Mouse (Mus musculus) adrenal gland, postnatal 14 days (tissue): ENCODE data around the gene Hdgfl3. TPM values are rescaled to one million over a fixed set of nuclear protein-coding genes. Genes with fewer than 3 reads are reported as not detected.

Source experiments
- DNase-seq: peaks from one replicate; pipeline ENCODE4 v3.0.0; 2021; ENCODE audit warnings: mixed read lengths
- long read RNA-seq, 2 experiments: library from polyadenylated mRNA; stranded (forward); transcript quantifications; one replicate each; pipeline ENCODE4 v2.0.0; 2021
- total RNA-seq: library from RNA; stranded (reverse); gene quantifications from 2 replicates; pipeline ENCODE4 v1.2.3, GENCODE M21; 2021

Gene Hdgfl3
- total RNA-seq, result 13.6 and 15.8 TPM in 2 replicates
- long read RNA-seq, experiment 1, full-length matches to known transcripts, result 10 of 19 reads
- long read RNA-seq, experiment 1, partial matches to known transcripts, result 0 of 19 reads
- long read RNA-seq, experiment 1, other reads (novel, unspliced or antisense), result 9 of 19 reads
- long read RNA-seq, experiment 2, full-length matches to known transcripts, result 6 of 7 reads
- long read RNA-seq, experiment 2, partial matches to known transcripts, result 0 of 7 reads
- long read RNA-seq, experiment 2, other reads (novel, unspliced or antisense), result 1 of 7 reads

GRCm38 (mm10) chr7:81934267-81934745 lies at the start of gene Hdgfl3:
Gene Hdgfl3, minus strand, starts transcription at chr7:81934473.
- peak; percentile 94 for DNase-seq

- DNase-seq, result no peak
Measured at GRCm38 (mm10) chr7:81983651-81984050, 49.4 kb upstream of the Hdgfl3 start.

GRCm38 (mm10) chr7:81978304-81978703 lies 44.0 kb upstream of the Hdgfl3 start:
- DNase-seq, result no peak

- no peak for DNase-seq
Measured at GRCm38 (mm10) chr7:81974616-81975015, 40.3 kb upstream of the Hdgfl3 start.

- no peak for DNase-seq
Measured at GRCm38 (mm10) chr7:81973939-81974338, 39.7 kb upstream of the Hdgfl3 start.

- DNase-seq, result no peak
Measured at GRCm38 (mm10) chr7:81973339-81973738, 39.1 kb upstream of the Hdgfl3 start.

- no peak for DNase-seq
Measured at GRCm38 (mm10) chr7:81968975-81969374, 34.7 kb upstream of the Hdgfl3 start.

GRCm38 (mm10) chr7:81968451-81968850 lies 34.2 kb upstream of the Hdgfl3 start:
- no peak for DNase-seq

- no peak for DNase-seq
Measured at GRCm38 (mm10) chr7:81966195-81966594, 31.9 kb upstream of the Hdgfl3 start.

GRCm38 (mm10) chr7:81959704-81960103 lies 25.4 kb upstream of the Hdgfl3 start:
- peak; percentile 51 for DNase-seq

GRCm38 (mm10) chr7:81954208-81954846 lies 20.1 kb upstream of the Hdgfl3 start:
- DNase-seq, result peak; percentile 29

GRCm38 (mm10) chr7:81950499-81950898 lies 16.2 kb upstream of the Hdgfl3 start:
- no peak for DNase-seq

- DNase-seq, result no peak
Measured at GRCm38 (mm10) chr7:81945398-81945797, 11.1 kb upstream of the Hdgfl3 start.

- DNase-seq, result no peak
Measured at GRCm38 (mm10) chr7:81934806-81935205, 533 bp upstream of the Hdgfl3 start.

GRCm38 (mm10) chr7:81933601-81934266 lies 539 bp downstream of the Hdgfl3 start:
- DNase-seq, result peak; percentile 86

- no peak for DNase-seq
Measured at GRCm38 (mm10) chr7:81933061-81933600, 1.1 kb downstream of the Hdgfl3 start.

- no peak for DNase-seq
Measured at GRCm38 (mm10) chr7:81932521-81933045, 1.7 kb downstream of the Hdgfl3 start.

GRCm38 (mm10) chr7:81928998-81929397 lies 5.3 kb downstream of the Hdgfl3 start:
- DNase-seq, result no peak

- no peak for DNase-seq
Measured at GRCm38 (mm10) chr7:81921379-81921952, 12.8 kb downstream of the Hdgfl3 start.

- DNase-seq, result no peak
Measured at GRCm38 (mm10) chr7:81920314-81920713, 14.0 kb downstream of the Hdgfl3 start.

GRCm38 (mm10) chr7:81918316-81918715 lies 16.0 kb downstream of the Hdgfl3 start:
- DNase-seq, result no peak

- DNase-seq, result no peak
Measured at GRCm38 (mm10) chr7:81904926-81905325, 29.3 kb downstream of the Hdgfl3 start.
